Mouse (Mus musculus) cerebellum, adult 2 months (tissue): Measurements from ENCODE around the gene Fam171a2.

Source experiments
- CTCF ChIP-seq: fragments of 200-500 bp; IDR thresholded peaks from 2 replicates; pipeline ENCODE4 v1.5.1; 2011; ENCODE audit warnings: low read depth, mild to moderate bottlenecking, control low read depth, low read length, moderate library complexity, borderline replicate concordance; ENCODE audit not compliant: insufficient read depth
- POLR2A ChIP-seq: fragments of 200-500 bp; IDR thresholded peaks from 2 replicates; pipeline ENCODE4 v1.6.1; 2011; ENCODE audit warnings: low read length, control low read depth, borderline replicate concordance; ENCODE audit not compliant: insufficient read depth

GRCm38 (mm10) chr11:102439093-102440082 lies 8.1 kb downstream of the Fam171a2 start:
- TF ChIP-seq POLR2A (no peak), CTCF (no peak)
